Mouse (Mus musculus) lung, postnatal 4 days (tissue): ENCODE measurements around the gene Tmco4.

ENCODE experiments used
- DNase-seq, 2 experiments: peaks; one replicate each; pipeline ENCODE4 v3.0.0; 2021

Tmco4 gene

GRCm38 (mm10) chr4:139096201-139096600 lies 123.5 kb downstream of the Tmco4 start:
- DNase-seq: no peak

- no peak for DNase-seq
These were observed 127.6 kb downstream of the Tmco4 start for GRCm38 (mm10) chr4:139100326-139100725.

- no peak for DNase-seq
These were observed 128.9 kb downstream of the Tmco4 start for GRCm38 (mm10) chr4:139101546-139101945.

- no peak for DNase-seq
These were observed 132.8 kb downstream of the Tmco4 start for GRCm38 (mm10) chr4:139105453-139105852.
